Mouse (Mus musculus) stomach, embryonic 16.5 days (tissue): ENCODE data around the gene Pdgfc. TPM values are rescaled to one million over a fixed set of nuclear protein-coding genes. Genes with fewer than 3 reads are reported as not detected.
"Not testable (repeated sequence)": the region's sequence is repeated elsewhere in the genome, so short reads cannot be mapped to it uniquely, and the experiment has no call there.

Experiments used
- ATAC-seq: fragments of 200-750 bp; cut with Nextera tagmentation; 2 replicates; pipeline ENCODE4 v1.8.0; 2017; ENCODE audit warnings: moderate number of reproducible peaks, moderate TSS enrichment; ENCODE audit not compliant: insufficient read depth, low FRiP score
- H3K27ac ChIP-seq: fragments of 300-500 bp; sonication (generic); 2 replicates; pipeline ENCODE4 v1.5.1; 2014; ENCODE audit warnings: low read length
- H3K27me3 ChIP-seq: fragments of 300-500 bp; sonication (generic); 2 replicates; pipeline ENCODE4 v1.6.1; 2014; ENCODE audit warnings: low read length, control low read depth, mixed read lengths; ENCODE audit not compliant: control insufficient read depth, insufficient read depth
- H3K36me3 ChIP-seq: fragments of 300-500 bp; sonication (generic); 2 replicates; pipeline ENCODE4 v1.6.1; 2014; ENCODE audit warnings: low read length; ENCODE audit not compliant: control insufficient read depth, insufficient read depth
- H3K4me1 ChIP-seq: fragments of 300-500 bp; sonication (generic); 2 replicates; pipeline ENCODE4 v1.6.1; 2014; ENCODE audit warnings: low read length, control low read depth, mixed read lengths; ENCODE audit not compliant: control insufficient read depth, insufficient read depth
- H3K4me2 ChIP-seq: fragments of 300-500 bp; sonication (generic); 2 replicates; pipeline ENCODE4 v1.6.1; 2014; ENCODE audit warnings: low read depth, low read length, mixed read lengths
- H3K4me3 ChIP-seq: fragments of 300-500 bp; sonication (generic); replicated peaks from 2 replicates; pipeline ENCODE4 v1.5.1; 2014; ENCODE audit warnings: mild to moderate bottlenecking, low read length
- H3K9ac ChIP-seq: fragments of 300-500 bp; sonication (generic); 2 replicates; pipeline ENCODE4 v1.6.1; 2014; ENCODE audit warnings: low read length
- H3K9me3 ChIP-seq: fragments of 300-500 bp; sonication (generic); replicated peaks from 2 replicates; pipeline ENCODE4 v1.6.1; 2016; ENCODE audit warnings: low read length, control low read depth; ENCODE audit not compliant: control insufficient read depth
- WGBS: fragments of 180-500 bp; shearing (Covaris S2); extraction: QIAGEN DNeasy Blood & Tissue Kit; methylation state at CpG from one replicate; pipeline ENCODE4 v1.1.7; 2014; 5-methylcytosine and 5-hydroxymethylcytosine counted together
- polyA plus RNA-seq: library from polyadenylated mRNA; unstranded; fragments of >200 nt; fragmentation: Nextera tagmentation; extraction: Ambion mirVana; gene quantifications from 2 replicates; pipeline ENCODE4 v1.2.1, GENCODE M21; 2015

The Pdgfc gene
- polyA plus RNA-seq, 1 experiment from 2014 or later, result 15.5 TPM

GRCm38 (mm10) chr3:81121731-81122130, 85.5 kb downstream of the Pdgfc start:
- H3K9ac ChIP-seq, result no peak overlapping the region
- H3K36me3 ChIP-seq, result no peaks in the 10 kb centered on the region
- no peak overlapping the region for H3K4me3 ChIP-seq
- H3K4me2 ChIP-seq, result no peak overlapping the region
- H3K4me1 ChIP-seq, result no peaks in the 10 kb centered on the region
- 82% methylated on average over 1 of the region's 1 CpGs for WGBS
- ATAC-seq, result no peak
- no peaks in the 10 kb centered on the region for H3K9me3 ChIP-seq
- H3K27me3 ChIP-seq, result no peaks in the 10 kb centered on the region
- no peak overlapping the region for H3K27ac ChIP-seq

GRCm38 (mm10) chr3:81123461-81123860, 87.2 kb downstream of the Pdgfc start:
- Histone ChIP-seq H3K4me2 (no peak overlapping the region), H3K27ac (no peak overlapping the region), H3K4me3 (no peak overlapping the region), H3K27me3 (no peaks in the 10 kb centered on the region), H3K9ac (no peak overlapping the region), H3K36me3 (no peaks in the 10 kb centered on the region), H3K9me3 (no peaks in the 10 kb centered on the region), H3K4me1 (no peaks in the 10 kb centered on the region)
- WGBS, result 79% methylated on average over 3 of the region's 3 CpGs
- ATAC-seq, result no peak

- H3K9me3 ChIP-seq, result no peaks in the 10 kb centered on the region
- H3K4me2 ChIP-seq, result no peak overlapping the region
- no peak for ATAC-seq
- H3K9ac ChIP-seq, result no peak overlapping the region
- WGBS, result 42% methylated on average over 2 of the region's 2 CpGs
- H3K27me3 ChIP-seq, result no peaks in the 10 kb centered on the region
- no peaks in the 10 kb centered on the region for H3K4me1 ChIP-seq
- no peak overlapping the region for H3K27ac ChIP-seq
- H3K36me3 ChIP-seq, result no peaks in the 10 kb centered on the region
- H3K4me3 ChIP-seq, result no peak overlapping the region
Observed at GRCm38 (mm10) chr3:81127013-81127412, 90.8 kb downstream of the Pdgfc start.

- H3K4me2 ChIP-seq, result no peak overlapping the region
- no peak overlapping the region for H3K4me3 ChIP-seq
- no peaks in the 10 kb centered on the region for H3K36me3 ChIP-seq
- H3K9ac ChIP-seq, result no peak overlapping the region
- H3K9me3 ChIP-seq, result no peaks in the 10 kb centered on the region
- ATAC-seq, result no peak
- no peaks in the 10 kb centered on the region for H3K27me3 ChIP-seq
- 35% methylated on average over 3 of the region's 3 CpGs for WGBS
- no peaks in the 10 kb centered on the region for H3K4me1 ChIP-seq
- H3K27ac ChIP-seq, result no peak overlapping the region
Observed at GRCm38 (mm10) chr3:81136985-81137384, 100.8 kb downstream of the Pdgfc start.

- not testable (repeated sequence) for H3K4me2 ChIP-seq
Observed at GRCm38 (mm10) chr3:81138030-81138429, 101.8 kb downstream of the Pdgfc start.

GRCm38 (mm10) chr3:81143730-81144129, 107.5 kb downstream of the Pdgfc start:
- H3K4me2 ChIP-seq, result no peak overlapping the region
- no peaks in the 10 kb centered on the region for H3K9me3 ChIP-seq
- H3K27ac ChIP-seq, result no peak overlapping the region
- H3K4me1 ChIP-seq, result no peaks in the 10 kb centered on the region
- no peak for ATAC-seq
- H3K9ac ChIP-seq, result no peak overlapping the region
- no peaks in the 10 kb centered on the region for H3K36me3 ChIP-seq
- H3K27me3 ChIP-seq, result no peaks in the 10 kb centered on the region
- no peak overlapping the region for H3K4me3 ChIP-seq

More at GRCm38 (mm10) chr3:81138030-81138429, 101.8 kb downstream of the Pdgfc start:
- H3K36me3 ChIP-seq, H3K27me3 ChIP-seq, H3K4me1 ChIP-seq, H3K4me3 ChIP-seq, ATAC-seq, H3K9me3 ChIP-seq, H3K27ac ChIP-seq, H3K9ac ChIP-seq: not testable (repeated sequence)
- WGBS, result 74% methylated on average over 1 of the region's 1 CpGs

GRCm38 (mm10) chr3:81149109-81149521, 112.9 kb downstream of the Pdgfc start:
- ATAC-seq, result no peak
- no peak overlapping the region for H3K27ac ChIP-seq
- H3K9me3 ChIP-seq, result no peaks in the 10 kb centered on the region
- no peak overlapping the region for H3K9ac ChIP-seq
- WGBS, result 36% methylated on average over 3 of the region's 3 CpGs
- no peaks in the 10 kb centered on the region for H3K36me3 ChIP-seq
- no peak overlapping the region for H3K4me3 ChIP-seq
- H3K4me1 ChIP-seq, result no peaks in the 10 kb centered on the region
- no peaks in the 10 kb centered on the region for H3K27me3 ChIP-seq
- no peak overlapping the region for H3K4me2 ChIP-seq

GRCm38 (mm10) chr3:81150228-81150627, 114.0 kb downstream of the Pdgfc start:
- no peak overlapping the region for H3K27ac ChIP-seq
- no peak overlapping the region for H3K4me3 ChIP-seq
- no peak for ATAC-seq
- H3K4me1 ChIP-seq, result no peaks in the 10 kb centered on the region
- no peaks in the 10 kb centered on the region for H3K9me3 ChIP-seq
- H3K9ac ChIP-seq, result no peak overlapping the region
- H3K36me3 ChIP-seq, result no peaks in the 10 kb centered on the region
- H3K4me2 ChIP-seq, result no peak overlapping the region
- no peaks in the 10 kb centered on the region for H3K27me3 ChIP-seq

GRCm38 (mm10) chr3:81154420-81154819, 118.2 kb downstream of the Pdgfc start:
- Histone ChIP-seq H3K9me3 (no peaks in the 10 kb centered on the region), H3K4me1 (no peaks in the 10 kb centered on the region), H3K4me3 (no peak overlapping the region), H3K27me3 (no peaks in the 10 kb centered on the region), H3K4me2 (no peak overlapping the region), H3K27ac (no peak overlapping the region), H3K36me3 (no peaks in the 10 kb centered on the region), H3K9ac (no peak overlapping the region)
- WGBS, result 60% methylated on average over 1 of the region's 1 CpGs
- no peak for ATAC-seq
